16 mouse cellular contexts compared by ENCODE assay signal in the genomic region with DNA sequence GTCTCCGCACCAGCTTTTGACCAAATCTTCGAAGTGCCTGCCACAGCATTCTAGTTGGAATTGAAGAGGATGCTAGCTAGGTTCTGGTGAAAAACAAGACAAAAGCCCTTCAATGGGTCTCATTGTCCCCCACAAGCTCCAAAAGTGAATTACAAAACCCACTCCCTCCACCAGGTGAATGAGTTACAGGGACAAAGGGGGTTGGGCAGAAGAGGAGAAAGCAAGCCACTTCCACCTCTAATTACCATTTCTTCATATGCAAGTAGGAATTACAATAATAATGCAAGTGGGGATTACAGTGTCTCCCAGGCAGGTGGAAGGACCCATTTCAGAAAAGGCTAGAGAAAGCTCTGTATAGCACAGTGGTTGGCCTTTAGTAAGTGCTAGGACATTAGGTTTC. TPM values are rescaled to one million over a fixed set of nuclear protein-coding genes. Genes with fewer than 3 reads are reported as not detected.
DNase-seq lines count a peak whose midpoint lies in the region; ATAC-seq and TF ChIP-seq lines count a peak whose summit lies in the region.
"Had no signal": no experiment of that assay in that cellular context is flagged by ENCODE, and none has a peak within 500 bp of the region (broad histone marks: within the 10 kb centered on the region; RNA-seq: fewer than 3 reads in every experiment).

No protein-coding gene starts in this region.

- no peak for ATAC-seq in forebrain, embryonic 16.5 days
- ATAC-seq in kidney, embryonic 16.5 days (ENCODE audit: low FRiP score, low TSS enrichment) = no peak
- ATAC-seq in hindbrain, postnatal 0 days = no peak

- no peaks in the 10 kb centered on the region for H3K36me3 ChIP-seq in forebrain, embryonic 10.5 days (replicated peaks)
- no peaks in the 10 kb centered on the region for H3K36me3 ChIP-seq in forebrain, embryonic 16.5 days (ENCODE audit: control insufficient read depth, insufficient read depth)
- H3K36me3 ChIP-seq in kidney, embryonic 16.5 days (ENCODE audit: insufficient read depth, low read length) = no peaks in the 10 kb centered on the region
- H3K36me3 ChIP-seq in hindbrain, postnatal 0 days (ENCODE audit: insufficient read depth, low read length) = no peaks in the 10 kb centered on the region
- H3K36me3 ChIP-seq: embryonic facial prominence, embryonic 12.5 days had no signal

- no peak overlapping the region for H3K4me2 ChIP-seq in forebrain, embryonic 16.5 days (ENCODE audit: low read length)
- peak overlapping the region; percentile 64; the same call in 1 of the 2 replicates for H3K4me2 ChIP-seq in kidney, embryonic 16.5 days (replicated peaks; ENCODE audit: low read depth, low read length)
- peak overlapping the region; percentile 59 for H3K4me2 ChIP-seq in hindbrain, postnatal 0 days (ENCODE audit: low read depth, low read length)

- H3K27ac ChIP-seq in forebrain, embryonic 10.5 days = no peak overlapping the region
- no peak overlapping the region for H3K27ac ChIP-seq in forebrain, embryonic 16.5 days (ENCODE audit: low read length)
- H3K27ac ChIP-seq in kidney, embryonic 16.5 days (ENCODE audit: low read length) = no peak overlapping the region
- no peak overlapping the region for H3K27ac ChIP-seq in hindbrain, postnatal 0 days
- H3K27ac ChIP-seq: embryonic facial prominence, embryonic 12.5 days; macrophage had no signal

- no peaks in the 10 kb centered on the region for H3K9me3 ChIP-seq in forebrain, embryonic 10.5 days
- H3K9me3 ChIP-seq in forebrain, embryonic 16.5 days (ENCODE audit: control insufficient read depth, low read length) = no peaks in the 10 kb centered on the region
- H3K9me3 ChIP-seq in kidney, embryonic 16.5 days (ENCODE audit: low read length) = no peaks in the 10 kb centered on the region
- no peaks in the 10 kb centered on the region for H3K9me3 ChIP-seq in hindbrain, postnatal 0 days (ENCODE audit: low read length)
- H3K9me3 ChIP-seq: embryonic facial prominence, embryonic 12.5 days had no signal

- TF ChIP-seq CTCF in hindbrain, postnatal 0 days (IDR thresholded peaks at IDR 0.05; ENCODE audit: low read depth) = no peak

- peak overlapping the region; percentile 51; the same call in 1 of the 2 replicates for H3K4me3 ChIP-seq in forebrain, embryonic 10.5 days
- H3K4me3 ChIP-seq in forebrain, embryonic 16.5 days (replicated peaks; ENCODE audit: low read length) = no peak overlapping the region
- no peak overlapping the region for H3K4me3 ChIP-seq in kidney, embryonic 16.5 days (ENCODE audit: low read length)
- H3K4me3 ChIP-seq in hindbrain, postnatal 0 days (ENCODE audit: low read length) = 0 out of 2 replicates have a peak overlapping the region, but pooled peaks have one; percentile 37

- no peak for DNase-seq in forebrain, embryonic 10.5 days (ENCODE audit: extremely low spot score, low spot score)
- no peak for DNase-seq in kidney, adult 18-20 months
- DNase-seq in ES-CJ7 (ENCODE audit: low read depth, low spot score) = peak; percentile 91
- DNase-seq in hindbrain, postnatal 0 days (ENCODE audit: low spot score) = no peak
- DNase-seq in right cerebral cortex, adult 2 months (ENCODE audit: low spot score in 2 of 2) = no peak
- DNase-seq in right cerebral cortex, postnatal 4 days = no peak
- DNase-seq: heart, postnatal 10 days; kidney, postnatal 10 days; layer of hippocampus, adult 9-11 months; lung, adult 18-20 months; spleen, adult 18-20 months had no signal

- H3K9ac ChIP-seq in forebrain, embryonic 16.5 days (replicated peaks; ENCODE audit: low read depth, low read length) = no peak overlapping the region
- H3K9ac ChIP-seq in kidney, embryonic 16.5 days (replicated peaks; ENCODE audit: low read length) = no peak overlapping the region
- H3K9ac ChIP-seq in hindbrain, postnatal 0 days (replicated peaks; ENCODE audit: low read length) = no peak overlapping the region
- H3K9ac ChIP-seq: embryonic facial prominence, embryonic 12.5 days had no signal

- peaks cover 56% of the 10 kb centered on the region for H3K27me3 ChIP-seq in forebrain, embryonic 10.5 days (ENCODE audit: poor library complexity, severe bottlenecking)
- H3K27me3 ChIP-seq in forebrain, embryonic 16.5 days (replicated peaks; ENCODE audit: control insufficient read depth, insufficient read depth, low read length) = no peaks in the 10 kb centered on the region; the same call in 1 of the 2 replicates
- peaks cover 20% of the 10 kb centered on the region for H3K27me3 ChIP-seq in kidney, embryonic 16.5 days (ENCODE audit: insufficient read depth, low read length)
- H3K27me3 ChIP-seq in hindbrain, postnatal 0 days (ENCODE audit: insufficient read depth, low read length) = no peaks in the 10 kb centered on the region

- peaks cover 6% of the 10 kb centered on the region for H3K4me1 ChIP-seq in forebrain, embryonic 10.5 days
- H3K4me1 ChIP-seq in forebrain, embryonic 16.5 days (replicated peaks; ENCODE audit: control insufficient read depth, insufficient read depth, low read length) = no peaks in the 10 kb centered on the region
- no peaks in the 10 kb centered on the region for H3K4me1 ChIP-seq in kidney, embryonic 16.5 days (ENCODE audit: insufficient read depth, low read length)
- H3K4me1 ChIP-seq in hindbrain, postnatal 0 days (ENCODE audit: insufficient read depth, low read length) = no peaks in the 10 kb centered on the region
- H3K4me1 ChIP-seq: embryonic facial prominence, embryonic 12.5 days had no signal

- WGBS in forebrain, embryonic 10.5 days = 43% methylated on average over 2 of the region's 2 CpGs
- WGBS in forebrain, embryonic 16.5 days = 66% methylated on average over 2 of the region's 2 CpGs
- 56% methylated on average over 2 of the region's 2 CpGs for WGBS in kidney, embryonic 16.5 days
- WGBS in hindbrain, postnatal 0 days = 67% methylated on average over 2 of the region's 2 CpGs

RNA-seq across cellular contexts. Expression of a gene that starts 1.6 kb away (rescaled TPM):
- polyA plus RNA-seq in forebrain, embryonic 10.5 days (2016; fragmentation: Nextera tagmentation; extraction: Ambion mirVana) = 0.99 and 1.4 TPM in 2 replicates
- polyA plus RNA-seq in forebrain, embryonic 16.5 days (2015; fragmentation: Nextera tagmentation; extraction: Ambion mirVana) = 2.1 and 5.1 TPM in 2 replicates
- 2.2 and 2.6 TPM in 2 replicates for polyA plus RNA-seq in kidney, embryonic 16.5 days (2015; fragmentation: Nextera tagmentation; extraction: Ambion mirVana)
- total RNA-seq in hindbrain, postnatal 0 days (2014; rRNA removed) = 16.6 and 24.8 TPM in 2 replicates
- 19.7 and 20.1 TPM in 2 replicates for polyA plus RNA-seq in hindbrain, postnatal 0 days (2015; fragmentation: Nextera tagmentation; extraction: Ambion mirVana)
- total RNA-seq: heart, postnatal 10 days had no signal
- polyA plus RNA-seq: macrophage had no signal

RNA-seq across cellular contexts. Expression of a gene that starts 24.7 kb away (rescaled TPM):
- not detected in 2 replicates for polyA plus RNA-seq in forebrain, embryonic 10.5 days (2016; fragmentation: Nextera tagmentation; extraction: Ambion mirVana)
- polyA plus RNA-seq in forebrain, embryonic 16.5 days (2015; fragmentation: Nextera tagmentation; extraction: Ambion mirVana) = 0.06 TPM in 1 of 2 replicates, not detected in the other
- not detected in 2 replicates for polyA plus RNA-seq in kidney, embryonic 16.5 days (2015; fragmentation: Nextera tagmentation; extraction: Ambion mirVana)
- not detected in 2 replicates for total RNA-seq in hindbrain, postnatal 0 days (2014; rRNA removed)
- polyA plus RNA-seq in hindbrain, postnatal 0 days (2015; fragmentation: Nextera tagmentation; extraction: Ambion mirVana) = 0.09 TPM in 1 of 2 replicates, not detected in the other
- polyA plus RNA-seq: gonadal fat pad, adult 2 months had no signal

Comparison
In these comparisons a context has a peak if more than half of its experiments do, and no peak if none do; other contexts are left out.
1. H3K4me3 ChIP-seq: peak in forebrain, embryonic 10.5 days (single experiment) and hindbrain, postnatal 0 days (single experiment); none in forebrain, embryonic 16.5 days (single experiment) and kidney, embryonic 16.5 days (single experiment).